Mouse (Mus musculus) CH12.LX (cell line): ENCODE results near the gene Olfr385. TPM values are rescaled to one million over a fixed set of nuclear protein-coding genes. Genes with fewer than 3 reads are reported as not detected.

Source experiments
- DNase-seq: peaks from one replicate; pipeline ENCODE4 v3.0.0-alpha.2; 2013; ENCODE audit errors: extremely low read depth
- H3K27ac ChIP-seq: 2 replicates; pipeline ENCODE4 v1.5.1; 2012; ENCODE audit warnings: low read depth, mild to moderate bottlenecking, control low read depth, moderate library complexity; ENCODE audit not compliant: insufficient read depth
- H3K27me3 ChIP-seq: replicated peaks from 2 replicates; pipeline ENCODE3; 2012; ENCODE audit warnings: inconsistent platforms
- H3K36me3 ChIP-seq, 2 experiments: replicated peaks in 1 of 2; 2 replicates each; pipeline versions ENCODE3 to v1.6.1; 2012; ENCODE audit warnings: inconsistent platforms in 1 of 2, low read length in 1 of 2, mild to moderate bottlenecking in 1 of 2, mixed read lengths in 1 of 2, moderate library complexity in 1 of 2; ENCODE audit not compliant: control insufficient read depth in 1 of 2, insufficient read depth in 1 of 2
- H3K4me1 ChIP-seq, 2 experiments: 2 replicates each; pipeline ENCODE4 v1.6.1; 2012; ENCODE audit warnings: inconsistent platforms in 1 of 2, moderate library complexity in 1 of 2; ENCODE audit not compliant: insufficient read depth in 2 of 2, control insufficient read depth in 1 of 2
- H3K4me2 ChIP-seq: 2 replicates; pipeline ENCODE4 v1.6.1; 2012; ENCODE audit warnings: low read depth, mild to moderate bottlenecking, control low read depth; ENCODE audit not compliant: poor library complexity, insufficient read depth, severe bottlenecking
- H3K4me3 ChIP-seq, 3 experiments: fragments of 150-350 bp in 1 of 3; sonication (generic) in 1 of 3; replicated peaks in 1 of 3; 2 replicates each; pipeline versions ENCODE3 to v1.5.1; 2011 to 2012; ENCODE audit warnings: low read depth in 2 of 3, low read length in 2 of 3, mild to moderate bottlenecking in 2 of 3, moderate library complexity in 2 of 3, control low read depth in 1 of 3, improper control_type of control experiment in 1 of 3, inconsistent platforms in 1 of 3, mixed read lengths in 1 of 3; ENCODE audit not compliant: poor library complexity in 1 of 3
- H3K79me2 ChIP-seq: replicated peaks from 2 replicates; pipeline ENCODE4 v1.6.1; 2012; ENCODE audit warnings: mild to moderate bottlenecking, moderate library complexity; ENCODE audit not compliant: control insufficient read depth, poor library complexity, insufficient read depth, severe bottlenecking; ENCODE audit errors: extremely low read depth
- H3K9ac ChIP-seq: 2 replicates; pipeline ENCODE4 v1.6.1; 2012; ENCODE audit warnings: low read depth, mild to moderate bottlenecking, control low read depth, moderate library complexity; ENCODE audit not compliant: insufficient read depth
- H3K9me3 ChIP-seq: replicated peaks from 2 replicates; pipeline ENCODE3; 2012; ENCODE audit warnings: low read length, inconsistent platforms, mixed read lengths
- HCFC1 ChIP-seq: IDR thresholded peaks from 2 replicates; pipeline ENCODE4 v1.6.1; 2012; ENCODE audit warnings: low read depth, mild to moderate bottlenecking, inconsistent platforms, low read length, improper control_type of control experiment
- KAT2A ChIP-seq: IDR thresholded peaks from 2 replicates; pipeline ENCODE4 v1.6.1; 2012; ENCODE audit warnings: low read length, improper control_type of control experiment, inconsistent platforms; ENCODE audit not compliant: insufficient replicate concordance
- MAZ ChIP-seq: IDR thresholded peaks from 2 replicates; pipeline ENCODE4 v1.6.1; 2012; ENCODE audit warnings: low read depth, mild to moderate bottlenecking, inconsistent platforms, low read length, improper control_type of control experiment, moderate library complexity
- dilution Hi-C: fragments of 300-500 bp; cut with MboI; formaldehyde crosslinking; loops from 2 replicates; pipeline ENCODE4 v1.14.3; 2020; ENCODE audit warnings: low sequenced_read_pairs; ENCODE audit not compliant: extremely low pct_unique_long_range_greater_than_20kb, extremely low pct_ligation_motif_present
- in situ Hi-C: fragments of 300-500 bp; cut with MboI; formaldehyde crosslinking; loops from 3 replicates; pipeline ENCODE4 v1.14.3; 2019; ENCODE audit warnings: low sequenced_read_pairs, low pct_ligation_motif_present, low pct_unique_long_range_greater_than_20kb, mixed read lengths
- polyA plus RNA-seq: library from polyadenylated mRNA; unstranded; fragments of >175 nt; gene quantifications from 2 replicates; pipeline ENCODE4 v1.2.1, GENCODE M21; 2012; ENCODE audit warnings: low read depth; ENCODE audit not compliant: insufficient read length
- total RNA-seq, 2 experiments: library from RNA; depleted of rRNA; stranded (reverse); fragments of 300-350 nt in 1 of 2; fragments of >200 nt in 1 of 2; gene quantifications; 2 replicates each; pipeline ENCODE4 v1.2.3; 2012 to 2014

Olfr385 gene
- total and polyA plus RNA-seq, 3 experiments, result not detected

DNA sequence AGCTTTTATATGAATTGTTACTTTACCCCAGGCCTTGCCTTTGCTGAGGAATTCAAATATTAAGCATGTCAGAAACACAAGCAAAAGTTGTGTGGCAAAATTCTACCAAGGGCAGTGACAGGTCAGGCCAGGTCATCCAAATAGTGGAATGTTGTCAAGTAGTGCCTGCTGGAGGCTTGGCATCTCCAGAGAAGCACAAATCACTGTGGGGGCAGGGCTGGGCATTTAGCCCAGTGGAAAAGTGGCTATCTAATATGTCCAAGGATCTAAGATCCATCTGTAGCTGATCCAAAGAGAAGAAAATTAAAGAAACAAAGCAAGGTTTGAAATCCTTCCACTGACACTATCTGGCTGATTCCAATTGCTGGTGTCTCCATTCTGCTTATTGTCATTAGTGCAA is 12.9 kb downstream of the Olfr385 start:
- Histone ChIP-seq H3K9me3 (no peaks in the 10 kb centered on the region), H3K27ac (no peak overlapping the region), H3K4me2 (no peak overlapping the region), H3K27me3 (peaks cover 47% of the 10 kb centered on the region), H3K4me3 (no peak overlapping the region), H3K36me3 (no peaks in the 10 kb centered on the region), H3K9ac (no peak overlapping the region), H3K4me1 (no peaks in the 10 kb centered on the region), H3K79me2 (no peaks in the 10 kb centered on the region)
- dilution Hi-C loops, result no loop called here
- DNase-seq, result no peak
- in situ Hi-C loops, result no loop called here
- TF ChIP-seq HCFC1, result no peak
- TF ChIP-seq MAZ, result no peak
- no peak for TF ChIP-seq KAT2A

Other genes starting within 250 kb of the Olfr385 start
- gene Olfr20, start 242.2 kb downstream of the Olfr385 start, total RNA-seq (2012; rRNA removed), result not detected in 2 replicates
- gene Olfr20, start 242.2 kb downstream of the Olfr385 start, total RNA-seq (2014; rRNA removed), result not detected in 2 replicates
- not detected in 2 replicates for gene Olfr20, start 242.2 kb downstream of the Olfr385 start, polyA plus RNA-seq
- gene Olfr376, start 221.8 kb downstream of the Olfr385 start, total RNA-seq (2012; rRNA removed), result not detected in 2 replicates
- not detected in 2 replicates for gene Olfr376, start 221.8 kb downstream of the Olfr385 start, total RNA-seq (2014; rRNA removed)
- not detected in 2 replicates for gene Olfr376, start 221.8 kb downstream of the Olfr385 start, polyA plus RNA-seq
- gene Olfr1, start 193.4 kb downstream of the Olfr385 start, total RNA-seq (2012; rRNA removed), result not detected in 2 replicates
- gene Olfr1, start 193.4 kb downstream of the Olfr385 start, total RNA-seq (2014; rRNA removed), result not detected in 2 replicates
- gene Olfr1, start 193.4 kb downstream of the Olfr385 start, polyA plus RNA-seq, result not detected in 2 replicates
- not detected in 2 replicates for gene Olfr378, start 164.5 kb downstream of the Olfr385 start, total RNA-seq (2012; rRNA removed)
- not detected in 2 replicates for gene Olfr378, start 164.5 kb downstream of the Olfr385 start, total RNA-seq (2014; rRNA removed)
- gene Olfr378, start 164.5 kb downstream of the Olfr385 start, polyA plus RNA-seq, result not detected in 2 replicates
- not detected in 2 replicates for gene Olfr380, start 135.5 kb downstream of the Olfr385 start, total RNA-seq (2012; rRNA removed)
- gene Olfr380, start 135.5 kb downstream of the Olfr385 start, total RNA-seq (2014; rRNA removed), result not detected in 2 replicates
- not detected in 2 replicates for gene Olfr380, start 135.5 kb downstream of the Olfr385 start, polyA plus RNA-seq
- not detected in 2 replicates for gene Olfr381, start 101.4 kb downstream of the Olfr385 start, total RNA-seq (2012; rRNA removed)
- gene Olfr381, start 101.4 kb downstream of the Olfr385 start, total RNA-seq (2014; rRNA removed), result not detected in 2 replicates
- gene Olfr381, start 101.4 kb downstream of the Olfr385 start, polyA plus RNA-seq, result not detected in 2 replicates
- not detected in 2 replicates for gene Olfr382, start 75.8 kb downstream of the Olfr385 start, total RNA-seq (2012; rRNA removed)
- gene Olfr382, start 75.8 kb downstream of the Olfr385 start, total RNA-seq (2014; rRNA removed), result not detected in 2 replicates
- gene Olfr382, start 75.8 kb downstream of the Olfr385 start, polyA plus RNA-seq, result not detected in 2 replicates
- not detected in 2 replicates for gene Olfr384, start 5.6 kb upstream of the Olfr385 start, total RNA-seq (2012; rRNA removed)
- gene Olfr384, start 5.6 kb upstream of the Olfr385 start, total RNA-seq (2014; rRNA removed), result not detected in 2 replicates
- gene Olfr384, start 5.6 kb upstream of the Olfr385 start, polyA plus RNA-seq, result not detected in 2 replicates
- not detected in 2 replicates for gene Zfp735, start 95.8 kb upstream of the Olfr385 start, total RNA-seq (2012; rRNA removed)
- not detected in 2 replicates for gene Zfp735, start 95.8 kb upstream of the Olfr385 start, total RNA-seq (2014; rRNA removed)
- not detected in 2 replicates for gene Zfp735, start 95.8 kb upstream of the Olfr385 start, polyA plus RNA-seq
- not detected in 2 replicates for gene Olfr389, start 187.7 kb upstream of the Olfr385 start, total RNA-seq (2012; rRNA removed)
- gene Olfr389, start 187.7 kb upstream of the Olfr385 start, total RNA-seq (2014; rRNA removed), result not detected in 2 replicates
- gene Olfr389, start 187.7 kb upstream of the Olfr385 start, polyA plus RNA-seq, result not detected in 2 replicates
- gene Olfr390, start 190.0 kb upstream of the Olfr385 start, total RNA-seq (2012; rRNA removed), result not detected in 2 replicates
- gene Olfr390, start 190.0 kb upstream of the Olfr385 start, total RNA-seq (2014; rRNA removed), result not detected in 2 replicates
- not detected in 2 replicates for gene Olfr390, start 190.0 kb upstream of the Olfr385 start, polyA plus RNA-seq
- gene Olfr391-ps, start 210.0 kb upstream of the Olfr385 start, total RNA-seq (2012; rRNA removed), result not detected in 2 replicates
- not detected in 2 replicates for gene Olfr391-ps, start 210.0 kb upstream of the Olfr385 start, total RNA-seq (2014; rRNA removed)
- not detected in 2 replicates for gene Olfr391-ps, start 210.0 kb upstream of the Olfr385 start, polyA plus RNA-seq
- gene Olfr392, start 224.0 kb upstream of the Olfr385 start, total RNA-seq (2012; rRNA removed), result not detected in 2 replicates
- gene Olfr392, start 224.0 kb upstream of the Olfr385 start, total RNA-seq (2014; rRNA removed), result not detected in 2 replicates
- not detected in 2 replicates for gene Olfr392, start 224.0 kb upstream of the Olfr385 start, polyA plus RNA-seq